Mouse (Mus musculus) intestine, embryonic 14.5 days (tissue): Measurements from ENCODE around the gene Fmnl3. TPM values are rescaled to one million over a fixed set of nuclear protein-coding genes. Genes with fewer than 3 reads are reported as not detected.
A peak's percentile ranks its signal among the peaks of the same experiment; 100 is the strongest.
"Not testable (repeated sequence)": the region's sequence is repeated elsewhere in the genome, so short reads cannot be mapped to it uniquely, and the experiment has no call there.

ENCODE experiments used
- ATAC-seq: fragments of 200-750 bp; cut with Nextera tagmentation; replicated peaks from 2 replicates; pipeline ENCODE4 v1.8.0; 2017; ENCODE audit warnings: low read depth, moderate number of reproducible peaks, moderate TSS enrichment, moderate library complexity; ENCODE audit not compliant: low FRiP score, low TSS enrichment
- DNase-seq: peaks from one replicate; pipeline ENCODE4 v3.0.0-alpha.2; 2018; ENCODE audit warnings: low spot score
- H3K27ac ChIP-seq: fragments of 300-500 bp; sonication (generic); 2 replicates; pipeline ENCODE4 v1.5.1; 2014; ENCODE audit warnings: low read depth, mild to moderate bottlenecking, control low read depth
- H3K27me3 ChIP-seq: fragments of 300-500 bp; sonication (generic); replicated peaks from 2 replicates; pipeline ENCODE4 v1.6.1; 2014; ENCODE audit warnings: low read length, control low read depth; ENCODE audit not compliant: control insufficient read depth, insufficient read depth
- H3K36me3 ChIP-seq: fragments of 300-500 bp; sonication (generic); 2 replicates; pipeline ENCODE4 v1.6.1; 2014; ENCODE audit warnings: low read length, control low read depth; ENCODE audit not compliant: control insufficient read depth, insufficient read depth
- H3K4me1 ChIP-seq: fragments of 300-500 bp; sonication (generic); replicated peaks from 2 replicates; pipeline ENCODE4 v1.6.1; 2014; ENCODE audit warnings: low read length, control low read depth, mixed read lengths; ENCODE audit not compliant: control insufficient read depth, insufficient read depth
- H3K4me2 ChIP-seq: fragments of 300-500 bp; sonication (generic); 2 replicates; pipeline ENCODE4 v1.6.1; 2014; ENCODE audit warnings: low read length
- H3K4me3 ChIP-seq: fragments of 300-500 bp; sonication (generic); 2 replicates; pipeline ENCODE4 v1.5.1; 2014; ENCODE audit warnings: low read depth, low read length, control low read depth, mixed read lengths
- H3K9ac ChIP-seq: fragments of 300-500 bp; sonication (generic); 2 replicates; pipeline ENCODE4 v1.6.1; 2014; ENCODE audit warnings: mild to moderate bottlenecking, low read length
- H3K9me3 ChIP-seq: fragments of 300-500 bp; sonication (generic); 2 replicates; pipeline ENCODE4 v1.6.1; 2016; ENCODE audit warnings: low read length, control low read depth; ENCODE audit not compliant: control insufficient read depth
- WGBS: fragments of 180-500 bp; shearing (Covaris S2); extraction: QIAGEN DNeasy Blood & Tissue Kit; methylation state at CpG from one replicate; pipeline ENCODE4 v1.1.7; 2014; 5-methylcytosine and 5-hydroxymethylcytosine counted together
- polyA plus RNA-seq: library from polyadenylated mRNA; unstranded; fragments of >200 nt; fragmentation: Nextera tagmentation; extraction: Ambion mirVana; gene quantifications from 2 replicates; pipeline ENCODE4 v1.2.1, GENCODE M21; 2014

The Fmnl3 gene
- polyA plus RNA-seq, 1 experiment from 2014 or later = 15.9 TPM

DNA sequence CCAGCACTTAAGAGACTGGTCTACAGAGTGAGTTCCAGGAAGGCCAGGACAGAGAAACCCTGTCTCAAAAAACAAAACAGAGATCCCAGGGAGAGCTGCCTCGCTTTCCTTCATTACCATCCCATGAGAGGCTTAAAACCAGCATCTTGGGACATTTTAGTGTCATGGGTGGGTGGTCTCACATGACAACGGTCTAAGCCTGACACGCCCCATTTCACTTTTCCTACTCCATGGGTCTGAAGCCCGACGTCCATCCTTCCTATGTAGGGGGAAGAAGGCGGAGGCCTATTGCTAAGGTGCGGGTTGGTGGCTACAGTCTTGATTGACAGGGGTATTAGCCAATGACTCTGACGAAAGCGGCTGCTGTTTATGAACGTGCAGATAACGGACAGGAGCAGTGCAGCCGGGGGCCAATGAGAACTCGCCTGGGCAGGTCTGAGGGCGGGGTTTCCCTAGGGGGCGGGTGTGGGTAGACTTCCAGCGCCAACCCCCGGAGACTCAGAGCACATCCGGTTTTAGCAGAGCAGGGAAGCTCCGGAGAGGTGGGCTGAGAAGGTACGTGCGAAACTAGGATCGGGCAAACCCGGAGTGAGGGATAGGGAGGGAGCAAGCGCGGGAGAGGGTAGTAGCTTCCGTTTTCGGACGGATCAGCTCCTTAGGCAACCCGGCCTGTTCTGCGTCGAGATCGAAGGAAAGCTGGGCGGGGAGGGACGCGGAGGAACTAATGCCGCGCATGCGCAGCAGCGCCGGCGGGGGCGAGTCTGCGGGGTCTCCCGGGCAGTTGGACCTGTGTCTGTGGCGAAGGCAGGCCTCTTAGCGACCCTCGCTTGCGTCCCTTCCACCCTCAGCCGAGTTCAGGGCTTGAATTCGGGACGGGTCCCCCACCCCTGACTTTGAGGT, 22.5 kb upstream of the Fmnl3 start, which contains the start of gene Tmbim6:
TSS of gene Tmbim6 (plus strand) at position 397 of the 900 bp plus-strand sequence.
- Histone ChIP-seq H3K27me3 (no peaks in the 10 kb centered on the region), H3K4me1 (peaks cover 18% of the 10 kb centered on the region), H3K4me2 (peak within 1 kb of the TSS; percentile 95), H3K27ac (peak within 1 kb of the TSS; percentile 91), H3K4me3 (peak within 1 kb of the TSS; percentile 87), H3K9me3 (no peaks in the 10 kb centered on the region), H3K36me3 (no peaks in the 10 kb centered on the region), H3K9ac (peak within 1 kb of the TSS; percentile 90)
- peak; percentile 99 for DNase-seq
- peak; percentile 100 for ATAC-seq
- WGBS = under 1% methylated on average over 51 of the region's 51 CpGs

DNA sequence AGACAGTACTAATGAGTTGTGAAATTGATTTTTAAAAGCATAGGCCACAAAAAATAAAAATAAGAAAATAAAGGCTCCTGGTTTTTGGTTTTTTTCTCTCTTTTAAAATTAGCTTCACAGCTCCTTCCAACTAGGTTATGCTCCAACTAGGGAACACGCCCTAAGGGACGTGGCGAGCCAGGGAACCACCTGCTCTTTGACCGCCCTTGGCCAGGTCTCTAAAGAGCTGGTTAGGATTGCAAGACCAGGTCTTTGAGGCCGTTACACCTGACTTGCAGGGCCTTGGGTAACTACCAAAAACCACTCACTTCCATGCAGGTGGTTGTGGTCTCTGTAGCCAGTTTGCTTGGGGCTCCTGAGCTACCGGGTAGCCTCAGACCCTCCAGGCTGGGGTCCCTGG, 21.7 kb upstream of the Fmnl3 start:
- no peak for DNase-seq
- Histone ChIP-seq H3K9ac (no peak overlapping the region), H3K27ac (no peak overlapping the region), H3K4me1 (peaks cover 18% of the 10 kb centered on the region), H3K27me3 (no peaks in the 10 kb centered on the region), H3K9me3 (no peaks in the 10 kb centered on the region), H3K36me3 (no peaks in the 10 kb centered on the region), H3K4me3 (peak overlapping the region; percentile 87; the same call in 1 of the 2 replicates), H3K4me2 (peak overlapping the region; percentile 83)
- 86% methylated on average over 6 of the region's 6 CpGs for WGBS
- ATAC-seq = no peak

DNA sequence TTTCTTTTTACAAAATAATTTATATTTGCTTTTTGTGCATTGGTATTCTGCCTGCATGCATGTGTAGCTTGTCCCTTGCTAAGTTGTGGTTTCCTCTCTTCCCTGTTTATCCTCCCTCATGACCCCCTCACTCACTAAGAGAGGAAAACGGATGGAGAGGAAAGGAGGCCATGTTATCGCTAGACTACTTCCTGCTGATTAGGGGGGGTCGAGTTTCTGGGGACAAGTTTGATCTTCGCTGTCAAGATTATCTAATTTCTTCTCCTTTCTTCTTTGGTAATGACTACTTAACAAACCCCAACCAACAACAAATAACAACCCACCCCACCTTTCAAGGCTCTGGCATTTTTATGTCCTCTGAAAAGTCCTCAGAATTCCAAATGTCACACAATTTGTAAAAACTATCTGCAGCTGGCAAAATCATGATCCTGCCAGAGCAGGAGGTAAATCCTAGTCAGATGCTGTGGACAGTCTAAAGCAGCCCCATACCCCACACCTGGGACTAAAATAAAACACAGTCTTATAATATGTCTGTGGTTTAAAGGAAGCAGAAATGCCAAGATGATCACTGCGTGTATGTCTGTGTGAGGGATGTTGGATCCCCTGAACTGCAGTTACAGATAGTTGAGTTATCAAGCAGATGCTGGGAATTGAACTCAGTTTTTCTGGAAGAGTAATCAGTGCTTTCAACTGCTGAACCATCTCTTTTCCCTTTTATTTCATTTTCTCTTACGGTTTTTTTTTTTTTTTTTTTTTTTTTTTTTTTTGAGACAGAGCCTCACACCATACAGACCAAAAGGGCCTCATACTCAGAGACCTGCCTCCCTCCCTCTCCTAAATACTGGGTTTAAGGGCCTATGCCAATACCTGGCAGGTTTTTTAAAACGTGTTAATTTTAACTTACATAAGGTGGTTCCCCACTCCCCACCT, 20.5 kb upstream of the Fmnl3 start:
- Histone ChIP-seq H3K9ac (no peak overlapping the region), H3K36me3 (no peaks in the 10 kb centered on the region), H3K4me1 (peaks cover 15% of the 10 kb centered on the region), H3K4me2 (no peak overlapping the region), H3K9me3 (no peaks in the 10 kb centered on the region), H3K27me3 (no peaks in the 10 kb centered on the region), H3K4me3 (no peak overlapping the region), H3K27ac (no peak overlapping the region)
- ATAC-seq = no peak
- DNase-seq = no peak
- 60% methylated on average over 7 of the region's 7 CpGs for WGBS

DNA sequence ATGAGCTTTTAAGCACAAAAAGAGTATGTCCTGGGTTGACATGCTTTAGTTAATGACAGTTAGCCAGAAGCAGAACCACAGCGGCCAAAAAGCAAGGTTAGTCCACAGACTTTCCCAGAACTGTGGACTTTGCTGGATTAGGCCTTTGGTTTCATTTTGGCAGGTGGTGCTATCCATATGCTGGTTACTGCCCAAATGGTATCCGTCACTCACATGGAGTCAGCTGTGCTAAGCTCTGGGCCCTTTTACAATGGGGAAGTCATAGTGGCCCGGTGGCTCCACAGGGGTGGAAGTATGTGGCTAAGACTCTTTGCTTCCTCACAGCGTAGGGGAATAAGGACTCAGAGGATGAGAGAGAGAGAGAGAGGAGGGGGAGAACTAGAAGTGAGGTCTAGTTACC, 17.7 kb upstream of the Fmnl3 start:
- H3K27me3 ChIP-seq = no peaks in the 10 kb centered on the region
- DNase-seq (no peak), ATAC-seq (no peak)
- 64% methylated on average over 4 of the region's 4 CpGs for WGBS
- no peak overlapping the region for H3K4me2 ChIP-seq
- H3K4me3 ChIP-seq = no peak overlapping the region
- H3K27ac ChIP-seq = no peak overlapping the region
- no peaks in the 10 kb centered on the region for H3K9me3 ChIP-seq
- H3K4me1 ChIP-seq = no peaks in the 10 kb centered on the region
- no peaks in the 10 kb centered on the region for H3K36me3 ChIP-seq
- H3K9ac ChIP-seq = no peak overlapping the region

DNA sequence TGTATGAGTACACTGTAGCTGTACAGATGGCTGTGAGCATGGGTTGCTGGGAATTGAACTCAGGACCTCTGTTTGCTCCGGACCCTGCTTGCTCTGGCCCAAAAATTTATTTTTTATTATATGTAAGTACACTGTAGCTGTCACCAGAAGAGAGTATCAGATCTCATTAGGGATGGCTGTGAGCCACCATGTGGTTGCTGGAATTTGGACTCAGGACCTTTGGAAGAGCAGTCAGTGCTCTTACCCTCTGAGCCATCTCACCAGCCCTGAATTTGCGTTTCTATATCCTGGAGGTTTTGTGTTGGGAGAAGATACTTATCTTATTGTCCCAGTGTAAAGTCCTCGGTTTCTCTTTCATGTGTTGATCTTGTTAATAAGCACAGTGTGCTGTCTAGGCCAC, 16.5 kb upstream of the Fmnl3 start:
- DNase-seq = no peak

DNA sequence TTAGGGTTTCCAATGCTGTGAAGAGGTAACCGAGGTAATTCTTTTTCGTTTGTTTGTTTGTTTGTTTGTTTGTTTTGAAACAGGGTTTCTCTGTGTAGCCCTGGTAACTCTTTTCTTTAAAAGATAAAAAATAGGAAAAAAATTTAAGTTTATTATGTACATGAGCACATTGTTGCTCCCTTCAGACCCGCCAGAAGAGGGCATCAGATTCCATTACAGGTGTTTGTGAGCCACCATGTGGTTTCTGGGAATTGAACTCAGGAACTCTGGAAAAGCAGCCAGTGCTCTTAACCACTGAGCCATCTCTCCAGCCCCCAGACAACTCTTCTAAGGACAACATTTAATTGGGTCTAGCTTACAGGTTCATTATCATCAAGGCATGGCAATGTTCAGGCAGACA, 15.8 kb upstream of the Fmnl3 start:
- H3K4me1 ChIP-seq, H3K4me3 ChIP-seq, DNase-seq, H3K9me3 ChIP-seq, H3K36me3 ChIP-seq, H3K27me3 ChIP-seq, ATAC-seq, H3K9ac ChIP-seq, H3K4me2 ChIP-seq, H3K27ac ChIP-seq: not testable (repeated sequence)
- 65% methylated on average over 3 of the region's 3 CpGs for WGBS

More for the DNA sequence above, 16.5 kb upstream of the Fmnl3 start:
- no peaks in the 10 kb centered on the region for H3K9me3 ChIP-seq
- no peaks in the 10 kb centered on the region for H3K27me3 ChIP-seq
- H3K9ac ChIP-seq = no peak overlapping the region
- no peak overlapping the region for H3K27ac ChIP-seq
- no peak for ATAC-seq
- no peak overlapping the region for H3K4me3 ChIP-seq
- no peak overlapping the region for H3K4me2 ChIP-seq
- H3K4me1 ChIP-seq = no peaks in the 10 kb centered on the region
- WGBS = 79% methylated on average over 3 of the region's 3 CpGs
- no peaks in the 10 kb centered on the region for H3K36me3 ChIP-seq

DNA sequence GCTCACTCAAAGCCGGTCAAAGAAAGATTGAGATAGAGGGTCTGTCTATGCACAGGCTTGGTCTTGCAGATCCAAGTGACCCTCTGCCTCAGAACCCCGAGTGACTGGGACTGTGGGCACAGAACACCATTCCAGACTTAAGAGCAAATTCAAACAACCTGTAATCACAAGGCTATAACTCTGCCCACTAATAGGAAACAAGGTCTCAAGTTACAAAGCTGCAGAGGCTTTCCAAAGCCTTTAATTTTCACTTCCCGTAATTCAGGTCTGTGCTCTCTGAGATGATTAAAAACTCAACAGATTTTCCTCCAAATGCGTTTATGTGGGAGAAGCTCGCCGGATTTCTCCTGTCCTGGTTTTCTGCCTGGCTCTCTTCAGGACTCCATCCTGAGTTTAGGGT, 13.8 kb upstream of the Fmnl3 start:
- Histone ChIP-seq H3K27ac (no peak overlapping the region), H3K4me1 (no peaks in the 10 kb centered on the region), H3K27me3 (no peaks in the 10 kb centered on the region), H3K4me2 (no peak overlapping the region), H3K9me3 (no peaks in the 10 kb centered on the region), H3K36me3 (no peaks in the 10 kb centered on the region), H3K9ac (no peak overlapping the region), H3K4me3 (no peak overlapping the region)
- 35% methylated on average over 6 of the region's 6 CpGs for WGBS
- DNase-seq (no peak), ATAC-seq (no peak)

DNA sequence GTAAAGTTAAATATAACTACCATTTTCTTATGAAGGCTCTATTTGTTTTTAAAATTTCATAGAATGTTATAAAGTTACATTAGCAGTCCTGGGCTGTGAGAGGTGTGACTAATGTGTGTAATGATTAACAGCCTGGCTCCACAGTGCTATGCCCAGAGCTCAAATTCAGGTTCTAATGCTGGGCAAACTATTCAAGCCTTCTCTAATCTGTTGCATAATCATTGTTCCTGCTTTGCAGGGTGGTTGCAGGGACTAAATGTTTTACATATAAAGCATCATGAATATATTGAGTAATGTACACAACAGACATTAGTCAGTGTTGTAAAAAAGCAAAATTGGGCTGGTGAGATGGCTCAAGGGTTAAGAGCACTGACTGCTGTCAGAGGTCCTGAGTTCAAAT, 12.6 kb upstream of the Fmnl3 start:
- no peak overlapping the region for H3K27ac ChIP-seq
- ATAC-seq = no peak
- H3K27me3 ChIP-seq = no peaks in the 10 kb centered on the region
- H3K4me2 ChIP-seq = no peak overlapping the region
- H3K4me1 ChIP-seq = no peaks in the 10 kb centered on the region
- H3K9me3 ChIP-seq = 0 out of 2 replicates have a peak, but pooled peaks cover 3% of the 10 kb centered on the region
- no peak overlapping the region for H3K4me3 ChIP-seq
- H3K36me3 ChIP-seq = no peaks in the 10 kb centered on the region
- no peak for DNase-seq
- no peak overlapping the region for H3K9ac ChIP-seq
